Mouse (Mus musculus): ENCODE data around the gene Cdh16.
"Not testable (repeated sequence)": the region's sequence is repeated elsewhere in the genome, so short reads cannot be mapped to it uniquely, and the experiment has no call there.

The Cdh16 gene

GRCm38 (mm10) chr8:104611613-104612012 lies 12.6 kb downstream of the Cdh16 start:
- DNase-seq (ENCODE audit: low spot score): no peak

DNA sequence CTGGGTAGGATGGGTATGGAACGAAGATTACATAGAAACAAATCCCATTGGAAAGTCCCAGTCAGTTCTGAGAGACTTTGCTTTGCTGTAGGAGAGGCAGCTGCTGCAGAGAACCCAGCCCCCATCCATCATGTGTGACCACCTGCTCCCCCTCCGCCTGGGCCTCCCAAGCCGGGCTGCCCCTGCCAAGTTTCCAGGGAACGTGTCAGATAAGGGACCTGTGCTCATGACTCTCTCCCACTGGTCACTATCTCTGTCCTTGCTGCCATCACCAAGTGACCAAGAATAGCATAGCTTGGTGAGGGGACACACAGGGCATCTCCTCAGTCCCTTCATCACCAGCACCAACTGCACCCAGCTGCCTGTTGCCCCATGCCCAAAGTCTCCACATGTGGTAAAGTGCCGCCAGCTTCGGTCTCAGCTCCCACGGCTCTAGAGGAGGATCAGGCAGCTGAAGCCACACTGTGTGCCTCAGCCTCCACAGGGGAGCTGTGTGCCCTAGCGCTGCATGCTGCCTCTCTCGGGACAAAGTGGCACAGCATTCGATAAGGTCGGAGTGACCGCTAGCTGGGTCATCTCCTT lies 13.9 kb downstream of the Cdh16 start:
- no peak for DNase-seq (ENCODE audit: low spot score)

DNA sequence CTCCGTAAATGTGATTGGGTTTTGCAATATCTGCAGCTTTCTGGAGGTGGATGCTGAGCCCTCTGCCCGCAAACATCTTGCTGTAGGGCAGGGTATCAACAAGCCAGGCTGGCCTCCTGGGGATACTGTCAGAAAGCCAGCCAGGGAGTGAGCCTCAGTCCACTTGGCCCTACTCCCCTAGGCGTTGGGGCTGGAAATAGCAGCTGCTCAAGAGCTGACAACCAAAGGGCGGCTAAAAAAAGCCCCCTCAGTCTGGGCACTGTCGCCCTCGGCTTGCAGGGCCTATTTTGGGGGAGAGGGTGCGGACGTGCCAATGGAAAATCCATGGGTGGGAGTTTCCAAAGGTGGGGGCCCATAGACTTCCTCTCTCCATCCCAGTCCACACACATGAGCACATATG lies 15.0 kb downstream of the Cdh16 start:
- no peak for DNase-seq (ENCODE audit: low spot score)

GRCm38 (mm10) chr8:104607944-104608343 lies 16.3 kb downstream of the Cdh16 start:
- no peak for DNase-seq (ENCODE audit: low spot score)

GRCm38 (mm10) chr8:104606329-104606728 lies 17.9 kb downstream of the Cdh16 start:
- DNase-seq (ENCODE audit: low spot score): no peak

- DNase-seq (ENCODE audit: low spot score): no peak
Measured at GRCm38 (mm10) chr8:104603245-104603593, 21.0 kb downstream of the Cdh16 start.

DNA sequence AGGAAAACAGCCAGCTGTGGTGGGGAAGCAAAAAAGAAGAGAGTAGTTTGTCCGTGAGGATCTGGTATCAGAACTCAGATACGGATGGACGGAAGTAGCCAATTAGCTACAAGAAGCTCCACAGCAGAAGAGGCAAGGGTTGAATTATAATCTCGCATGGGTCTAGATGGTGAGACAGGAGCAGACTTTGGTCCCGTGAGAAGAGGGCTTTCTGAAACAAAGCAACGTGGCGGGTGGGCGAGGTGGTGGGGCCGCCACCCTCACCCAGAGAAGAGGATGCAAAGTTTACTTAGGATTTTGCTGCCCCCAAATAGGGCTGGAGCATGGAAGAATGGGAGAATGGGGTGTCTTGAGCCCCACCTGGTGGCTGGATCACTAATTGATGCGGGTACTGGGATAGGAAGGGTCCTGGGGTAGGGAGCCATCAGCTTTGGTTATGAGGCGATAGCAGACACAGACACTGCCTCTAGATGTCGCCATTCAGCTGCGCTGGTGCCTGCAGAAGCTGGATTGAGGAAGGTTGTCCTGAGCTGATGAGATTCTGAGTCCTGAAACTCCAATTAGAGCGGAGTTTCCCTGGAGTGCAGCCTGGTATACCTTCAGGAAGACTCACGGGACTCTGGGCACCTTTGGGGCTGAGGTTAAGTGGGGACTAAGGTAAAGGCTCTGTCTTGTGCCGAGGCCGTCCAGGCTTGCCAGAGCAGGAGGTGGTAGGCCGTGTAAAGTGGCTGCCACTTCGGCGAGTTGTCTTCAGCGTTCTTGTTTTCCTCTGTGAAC lies 21.5 kb downstream of the Cdh16 start:
- DNase-seq (ENCODE audit: low spot score): peak; percentile 85

DNA sequence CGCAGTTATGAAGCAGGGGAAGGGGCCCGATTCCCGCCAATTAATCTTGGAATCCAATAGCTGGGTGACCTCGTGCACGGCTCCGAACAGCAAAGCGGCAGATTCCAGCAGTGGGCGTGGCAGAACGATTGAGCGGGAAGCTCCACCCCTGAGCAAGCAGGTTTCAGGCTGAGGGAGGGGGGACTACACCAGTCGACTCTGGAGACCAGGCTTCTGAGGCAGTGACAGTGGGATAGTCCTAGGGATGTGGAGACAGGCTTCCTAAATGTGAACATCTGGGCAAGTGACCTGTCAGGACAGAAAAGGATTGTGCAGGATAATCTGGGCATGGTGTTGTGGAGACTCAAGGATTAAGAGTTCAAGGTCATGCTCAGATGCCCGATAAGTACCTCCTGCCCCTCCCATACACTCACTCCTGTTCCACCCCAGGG lies 22.2 kb downstream of the Cdh16 start:
- DNase-seq (ENCODE audit: low spot score): no peak

DNA sequence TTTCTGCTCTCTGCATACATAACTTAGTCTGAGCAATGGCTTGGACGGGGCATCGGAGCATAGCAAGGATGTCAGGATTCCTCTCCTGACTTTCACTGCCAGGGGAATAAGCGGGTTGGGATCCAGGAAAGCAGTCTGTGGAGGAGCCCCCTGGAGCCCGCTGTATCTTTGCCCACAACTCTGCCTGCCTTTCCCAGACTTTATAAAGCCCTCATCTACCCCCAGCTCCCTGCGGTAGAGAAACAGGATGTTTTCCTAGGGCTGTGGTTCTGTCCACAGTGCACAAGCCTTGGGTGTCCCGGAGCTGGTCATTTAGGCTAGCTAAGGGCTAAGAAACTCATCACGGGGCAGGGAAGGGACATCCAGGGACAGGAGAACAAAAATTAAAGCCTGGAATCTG lies 22.8 kb downstream of the Cdh16 start:
- DNase-seq (ENCODE audit: low spot score): no peak

DNA sequence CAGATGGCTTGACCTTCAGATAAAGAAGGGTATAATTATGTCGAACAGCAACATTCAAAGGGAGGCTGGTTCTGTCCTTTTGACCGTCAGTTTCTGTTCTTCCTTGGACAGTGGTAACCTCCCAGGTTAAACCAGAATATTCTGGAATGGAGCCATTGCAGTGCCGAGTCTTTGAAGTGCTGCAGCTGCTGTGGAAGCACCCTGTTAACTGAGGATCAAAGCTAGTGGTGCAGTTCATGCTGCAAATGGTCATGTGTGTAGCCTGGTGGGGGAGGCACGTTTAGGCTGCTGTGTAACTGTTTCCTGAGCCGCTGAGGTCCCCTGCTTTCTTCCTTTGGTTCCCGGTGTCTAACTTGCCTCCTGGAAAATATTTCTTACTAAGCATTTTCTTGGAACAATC lies 25.7 kb downstream of the Cdh16 start:
- no peak for DNase-seq (ENCODE audit: low spot score)

- peak; percentile 34 for DNase-seq (ENCODE audit: low spot score)
Measured at GRCm38 (mm10) chr8:104597656-104598055, 26.5 kb downstream of the Cdh16 start.

DNA sequence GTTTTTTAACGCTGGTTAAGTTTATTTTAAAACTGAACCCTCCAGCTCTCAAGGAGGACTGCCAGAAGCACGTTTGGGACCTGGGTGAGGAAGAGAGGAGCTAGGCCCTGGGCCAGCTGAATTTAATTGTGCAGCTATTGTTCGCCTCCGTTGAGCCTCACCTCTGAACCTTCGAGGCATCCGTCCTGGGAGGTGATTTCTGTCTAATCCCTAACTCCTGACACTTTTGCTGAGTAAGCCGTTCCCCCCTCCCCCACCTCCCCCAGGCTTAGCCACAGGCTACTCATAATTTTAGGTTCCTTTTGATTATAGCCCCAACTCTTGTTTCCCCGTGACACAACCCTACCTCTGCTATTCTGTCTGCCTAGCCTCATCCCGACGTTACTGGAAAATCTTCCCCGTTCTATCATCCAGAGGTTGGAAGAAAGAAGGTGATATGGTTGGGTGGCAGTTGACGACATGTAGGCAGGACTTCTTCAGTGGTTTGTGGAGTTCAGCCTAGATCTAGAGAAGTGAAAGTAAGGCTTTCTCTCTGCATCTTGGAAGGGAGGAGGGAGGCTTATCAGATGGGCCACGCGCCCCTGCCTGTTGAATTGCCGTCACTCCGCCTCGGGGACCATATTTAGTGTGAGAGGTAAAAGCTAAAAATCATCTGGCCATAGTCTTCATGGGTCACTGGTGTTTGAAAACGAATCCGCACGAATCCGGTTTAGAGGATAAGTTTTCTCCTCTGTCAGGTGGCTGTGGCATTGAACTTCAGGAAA lies 28.2 kb downstream of the Cdh16 start:
- peak; percentile 40 for DNase-seq (ENCODE audit: low spot score)

DNA sequence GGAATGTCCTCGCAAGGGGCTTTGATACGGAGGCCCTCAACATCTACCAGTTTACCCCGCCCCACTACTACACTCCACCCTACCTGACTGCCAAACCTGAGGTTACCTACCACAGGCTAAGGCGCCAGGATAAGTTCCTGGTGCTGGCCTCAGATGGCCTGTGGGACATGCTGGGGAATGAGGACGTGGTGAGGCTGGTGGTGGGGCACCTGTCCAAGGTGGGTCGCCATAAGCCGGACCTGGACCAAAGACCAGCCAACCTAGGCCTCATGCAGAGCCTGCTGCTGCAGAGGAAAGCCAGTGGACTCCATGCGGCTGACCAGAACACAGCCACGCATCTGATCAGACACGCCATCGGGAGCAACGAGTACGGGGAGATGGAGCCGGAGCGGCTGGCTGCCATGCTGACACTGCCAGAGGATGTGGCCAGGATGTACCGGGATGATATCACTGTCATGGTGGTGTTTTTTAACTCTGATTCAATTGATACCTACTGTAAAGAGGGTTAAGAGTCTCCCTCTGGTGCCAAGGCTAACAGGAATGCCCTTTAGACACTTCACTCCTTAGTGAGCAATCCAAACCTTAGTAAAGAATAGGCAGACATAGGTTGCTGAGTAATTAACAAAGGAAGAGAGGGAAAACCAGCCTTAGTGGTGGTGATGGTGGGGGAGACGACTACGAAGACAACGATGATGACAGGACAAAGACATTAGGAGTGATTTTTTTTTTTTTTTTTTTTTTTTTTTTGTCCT lies 29.4 kb downstream of the Cdh16 start:
- DNase-seq (ENCODE audit: low spot score): no peak

DNA sequence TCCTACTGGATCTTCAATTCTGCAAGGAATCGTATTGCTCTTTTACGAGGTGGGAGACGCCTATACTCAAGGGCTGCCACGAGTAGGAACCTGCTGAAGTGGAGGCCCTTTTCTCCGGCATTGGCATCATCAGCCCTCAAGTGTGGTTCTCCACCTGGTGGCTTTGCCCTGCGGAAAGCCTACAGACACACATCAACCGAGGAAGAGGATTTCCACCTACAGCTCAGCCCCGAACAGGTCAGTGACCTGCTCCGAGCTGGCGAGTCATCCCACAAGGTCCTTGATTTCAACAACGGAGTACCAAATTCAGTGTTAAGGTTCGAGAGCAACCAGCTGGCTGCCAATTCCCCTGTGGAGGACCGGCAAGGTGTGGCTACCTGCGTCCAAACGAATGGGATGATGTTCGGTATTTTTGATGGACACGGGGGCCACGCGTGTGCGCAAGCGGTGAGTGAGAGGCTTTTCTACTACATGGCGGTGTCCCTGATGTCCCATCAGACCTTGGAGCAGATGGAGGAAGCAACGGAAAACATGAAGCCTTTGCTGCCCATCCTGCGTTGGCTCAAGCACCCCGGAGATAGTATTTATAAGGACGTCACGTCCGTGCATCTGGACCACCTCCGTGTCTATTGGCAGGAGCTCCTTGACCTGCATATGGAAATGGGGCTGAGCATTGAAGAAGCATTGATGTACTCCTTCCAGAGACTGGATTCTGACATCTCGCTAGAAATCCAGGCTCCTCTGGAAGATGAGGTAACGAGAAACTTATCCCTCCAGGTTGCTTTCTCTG lies 30.5 kb downstream of the Cdh16 start:
- no peak for DNase-seq (ENCODE audit: low spot score)

DNA sequence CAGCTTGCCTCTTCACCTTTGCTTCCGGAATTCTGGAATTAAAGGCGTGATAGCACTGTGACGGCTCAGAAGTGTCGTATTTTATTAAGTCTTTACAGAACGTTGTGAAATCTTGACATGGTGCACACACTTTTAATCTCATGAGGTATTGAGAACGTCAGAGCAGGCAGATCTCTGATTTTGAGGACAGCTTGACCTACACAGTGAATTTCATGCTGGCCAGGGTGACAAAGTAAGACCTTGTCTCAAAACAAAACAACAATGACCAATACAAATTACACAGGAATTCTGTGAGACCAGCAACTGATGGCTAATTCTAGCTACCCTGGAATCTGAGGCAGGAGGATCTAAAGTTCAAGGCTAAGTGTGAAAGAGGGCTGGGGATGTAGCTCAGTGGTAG lies 31.6 kb downstream of the Cdh16 start:
- DNase-seq (ENCODE audit: low spot score): no peak

DNA sequence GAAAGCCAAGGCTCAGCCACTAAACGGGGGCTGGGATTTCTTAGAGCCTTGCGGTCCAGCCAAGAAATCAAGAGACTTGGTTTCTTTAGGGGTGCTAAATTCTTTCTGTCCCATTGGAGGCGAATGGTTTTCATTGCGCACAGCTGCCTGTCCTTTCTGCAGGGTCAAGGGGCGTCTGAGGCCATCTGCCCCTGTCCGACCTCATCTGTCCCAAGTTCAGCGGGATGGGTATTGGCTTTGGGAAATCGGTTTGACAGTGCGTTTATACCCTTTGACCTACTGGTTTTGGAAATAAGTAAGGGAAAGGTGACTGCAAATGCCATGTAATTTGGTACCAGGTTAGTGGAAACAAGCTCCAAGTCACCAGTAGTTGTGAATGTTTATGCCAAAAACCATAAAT lies 32.3 kb downstream of the Cdh16 start:
- no peak for DNase-seq (ENCODE audit: low spot score)

GRCm38 (mm10) chr8:104591133-104591834 lies 32.9 kb downstream of the Cdh16 start, which contains the start of gene Pdp2:
Gene Pdp2 (plus strand): TSS chr8:104591451.
- peak; percentile 86 for DNase-seq (ENCODE audit: low spot score)

DNA sequence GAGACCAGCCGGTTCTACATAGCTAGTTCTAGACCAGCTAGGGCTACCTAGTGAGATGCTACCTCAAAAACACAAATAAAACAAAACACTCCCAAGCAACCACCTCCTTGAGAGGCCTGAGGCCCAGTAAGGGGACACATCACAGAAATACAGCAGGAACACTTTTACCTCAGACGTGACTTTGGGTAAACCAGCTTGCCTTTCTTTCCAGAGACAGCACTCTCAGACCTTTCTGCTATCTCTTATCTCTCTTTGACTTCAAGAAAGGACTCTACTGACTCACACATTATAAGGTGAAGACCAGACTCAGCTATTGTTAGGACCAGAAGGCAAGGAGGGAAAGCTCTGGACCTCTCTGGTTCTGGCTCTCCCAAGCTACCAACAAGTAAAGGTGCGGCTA lies 33.9 kb downstream of the Cdh16 start:
- DNase-seq (ENCODE audit: low spot score): no peak

- DNase-seq (ENCODE audit: low spot score): no peak
Measured at GRCm38 (mm10) chr8:104584522-104584921, 39.7 kb downstream of the Cdh16 start.

DNA sequence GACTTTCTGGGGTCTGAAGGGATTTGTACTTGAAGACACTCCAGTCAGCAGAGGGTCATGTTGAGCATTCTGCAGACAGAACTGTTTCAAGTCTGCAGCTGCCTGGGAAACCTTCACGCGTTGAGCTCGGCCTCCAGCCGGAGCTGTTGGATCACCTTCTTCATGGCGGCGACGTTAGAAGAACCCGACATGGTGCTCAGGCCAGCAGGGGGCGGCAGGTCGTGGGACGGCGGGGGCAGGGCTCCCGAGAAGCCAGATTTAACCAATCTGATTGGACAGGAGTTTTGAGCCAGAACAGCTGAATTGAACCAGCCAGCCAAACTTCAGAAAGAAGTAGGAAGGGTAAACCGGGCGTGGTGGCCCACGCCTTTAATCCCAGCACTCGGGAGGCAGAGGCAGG lies 46.6 kb downstream of the Cdh16 start:
- DNase-seq (ENCODE audit: low spot score): not testable (repeated sequence)

GRCm38 (mm10) chr8:104576820-104577219 lies 47.4 kb downstream of the Cdh16 start:
- no peak for DNase-seq (ENCODE audit: low spot score)
